Mouse (Mus musculus) liver (tissue): Measurements from ENCODE around the gene Lyl1.
A peak's percentile ranks its signal among the peaks of the same experiment; 100 is the strongest.

Source experiments
- DNase-seq: peaks from one replicate; pipeline ENCODE4 v3.0.0-alpha.2; 2020; ENCODE audit warnings: mixed read lengths

Gene Lyl1

GRCm38 (mm10) chr8:84703466-84704249, 2.4 kb downstream of the Lyl1 start:
- peak; percentile 72 for DNase-seq

DNA sequence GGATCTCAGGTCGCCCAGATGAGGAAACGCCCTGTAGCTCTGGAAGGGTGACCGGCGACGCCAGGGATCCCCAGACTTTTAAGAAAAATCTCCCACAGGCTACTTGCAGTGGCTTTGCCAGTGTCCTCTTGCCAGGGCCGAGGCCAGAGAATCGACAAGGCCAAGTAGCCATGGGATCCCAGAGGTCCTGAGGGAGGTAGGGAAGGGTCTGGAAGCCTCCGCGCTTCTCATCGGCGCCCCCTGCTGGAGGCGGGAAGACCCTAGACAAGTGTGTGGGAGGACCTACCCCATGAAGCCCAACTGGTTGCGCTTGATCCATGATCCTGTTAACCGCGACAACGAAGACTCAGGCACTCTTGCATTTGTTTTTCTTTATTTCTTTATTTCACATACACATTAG, 3.1 kb downstream of the Lyl1 start:
- peak; percentile 93 for DNase-seq

GRCm38 (mm10) chr8:84704867-84705831, 3.9 kb downstream of the Lyl1 start:
- DNase-seq = peak; percentile 83

- DNase-seq = no peak
These were observed 4.7 kb downstream of the Lyl1 start for GRCm38 (mm10) chr8:84705960-84706359.

DNA sequence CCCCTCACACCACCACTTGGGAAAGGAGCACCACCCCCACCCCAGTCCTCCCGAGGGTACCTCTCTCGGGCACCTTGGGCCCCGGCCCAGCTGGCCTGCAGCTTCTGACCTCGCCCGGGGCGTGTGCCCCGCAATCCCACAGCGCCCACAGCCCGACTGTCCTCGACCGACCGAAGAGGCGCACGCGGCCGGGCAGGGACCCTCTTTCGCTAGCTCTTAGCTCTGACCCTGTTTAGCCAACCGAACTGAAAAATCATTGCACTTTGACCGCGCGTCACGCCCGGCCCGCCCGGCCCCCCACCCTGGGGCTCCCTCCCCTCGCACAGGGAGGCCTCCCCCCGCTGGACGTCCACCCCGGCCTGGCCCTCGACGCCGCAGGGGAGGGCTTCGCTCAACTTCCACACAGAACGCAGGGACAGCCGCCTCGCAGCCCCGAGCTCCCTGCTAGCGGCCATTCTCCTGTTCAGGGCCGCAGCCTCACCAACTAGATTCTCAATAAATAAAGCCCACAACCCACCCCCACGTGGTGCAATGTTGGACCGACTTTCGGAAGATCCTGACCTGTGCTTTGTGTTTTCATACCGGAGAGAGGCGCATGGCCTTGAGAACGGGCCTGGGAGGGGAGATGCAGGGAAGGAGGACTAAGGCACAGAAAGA, 5.5 kb downstream of the Lyl1 start:
- peak; percentile 62 for DNase-seq

DNA sequence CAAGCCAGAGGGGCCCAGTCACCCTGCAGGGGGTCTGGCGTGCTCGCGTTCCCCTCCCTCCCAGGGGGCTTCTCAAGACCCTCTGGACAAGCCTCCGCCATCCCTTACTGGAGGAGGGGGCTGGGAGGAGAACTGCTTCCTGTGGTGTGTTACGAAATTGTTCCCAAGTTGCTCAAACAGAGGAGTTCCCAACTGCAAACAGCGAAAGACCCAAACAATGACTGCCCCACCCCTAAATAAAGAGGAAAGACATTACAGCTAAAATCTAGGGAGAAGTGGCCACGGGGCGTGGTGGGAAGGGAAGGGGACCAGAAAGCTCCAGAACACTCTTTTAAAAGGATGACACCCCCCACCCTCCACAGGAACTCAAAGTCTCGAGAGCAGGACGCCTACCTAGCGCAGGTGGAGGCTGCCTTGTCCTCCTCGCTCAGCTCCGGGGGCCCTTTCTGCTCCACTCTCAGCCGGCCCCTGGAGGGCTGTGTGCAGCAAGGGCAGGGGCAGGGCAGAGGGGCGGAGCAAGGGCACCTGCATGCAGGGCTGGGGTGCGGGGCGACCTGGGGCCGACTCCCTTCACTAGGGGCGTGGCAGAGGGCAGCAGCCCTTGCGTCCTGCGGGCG, 6.1 kb downstream of the Lyl1 start:
- DNase-seq = peak; percentile 86

GRCm38 (mm10) chr8:84708071-84708541, 6.8 kb downstream of the Lyl1 start:
- DNase-seq = no peak

GRCm38 (mm10) chr8:84708774-84709475, 7.7 kb downstream of the Lyl1 start:
- DNase-seq = peak; percentile 91

- DNase-seq = no peak
These were observed 8.7 kb downstream of the Lyl1 start for GRCm38 (mm10) chr8:84709931-84710330.

- no peak for DNase-seq
These were observed 10.1 kb downstream of the Lyl1 start for GRCm38 (mm10) chr8:84711312-84711711.

- no peak for DNase-seq
These were observed 10.9 kb downstream of the Lyl1 start for GRCm38 (mm10) chr8:84711933-84712758.

- no peak for DNase-seq
These were observed 11.5 kb downstream of the Lyl1 start for GRCm38 (mm10) chr8:84712759-84713120.

GRCm38 (mm10) chr8:84713381-84713780, 12.1 kb downstream of the Lyl1 start:
- no peak for DNase-seq

- DNase-seq = no peak
These were observed 12.9 kb downstream of the Lyl1 start for GRCm38 (mm10) chr8:84714161-84714560.

DNA sequence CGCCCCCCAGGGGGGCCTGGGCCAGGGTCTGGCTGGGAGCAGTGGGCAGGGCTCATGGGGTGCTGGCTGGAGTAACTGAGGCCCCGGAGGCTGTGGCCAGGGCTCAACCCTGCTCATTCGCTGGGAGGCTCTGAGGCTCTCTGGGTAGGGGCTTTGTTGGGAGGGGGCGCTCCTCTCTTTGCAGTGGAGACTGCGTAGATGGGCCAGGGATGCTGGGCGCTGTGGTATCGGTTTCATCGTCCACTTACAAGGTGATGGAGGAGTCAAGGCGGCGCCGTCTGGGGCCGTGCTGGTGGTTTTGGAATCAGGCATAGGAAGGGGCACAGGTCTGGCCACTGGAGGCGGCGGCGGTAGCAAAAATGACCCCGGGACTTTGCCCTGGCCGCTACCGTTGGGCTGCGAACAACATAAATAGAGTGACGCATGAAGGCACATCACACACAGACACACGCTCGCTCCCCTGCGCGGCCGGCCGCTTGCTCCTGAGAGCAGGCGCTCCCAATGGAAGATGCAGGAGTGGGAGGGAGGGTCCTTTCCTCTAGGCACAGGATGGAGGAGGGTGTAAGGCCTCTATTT, 14.7 kb downstream of the Lyl1 start:
- DNase-seq = no peak

DNA sequence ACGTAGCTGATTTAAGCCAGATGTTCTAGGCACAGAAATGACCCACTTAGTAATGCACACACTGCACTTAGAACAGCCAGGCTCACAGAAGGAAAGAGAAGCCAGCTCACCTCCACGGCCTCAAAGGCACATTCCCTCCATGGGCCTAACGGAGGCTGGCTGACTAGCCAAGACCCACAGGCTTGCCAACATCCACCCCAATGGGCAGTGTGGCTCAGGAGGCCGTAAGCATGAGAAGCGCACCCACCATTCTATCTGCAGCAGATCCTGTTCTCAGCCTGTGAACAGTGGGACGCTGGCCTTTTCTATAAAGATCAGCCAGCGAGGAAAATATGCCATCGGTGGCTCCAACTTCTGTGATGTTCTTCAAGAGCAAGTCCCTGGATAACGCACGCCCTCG, 15.5 kb downstream of the Lyl1 start:
- DNase-seq = no peak

- no peak for DNase-seq
These were observed 17.2 kb downstream of the Lyl1 start for GRCm38 (mm10) chr8:84718476-84718875.

- DNase-seq = no peak
These were observed 17.9 kb downstream of the Lyl1 start for GRCm38 (mm10) chr8:84718959-84719690.

GRCm38 (mm10) chr8:84722530-84722849, 21.2 kb downstream of the Lyl1 start:
- DNase-seq = no peak
